Mouse (Mus musculus): ENCODE data around the gene Ubtf.
"Not testable (repeated sequence)": the region's sequence is repeated elsewhere in the genome, so short reads cannot be mapped to it uniquely, and the experiment has no call there.

Gene Ubtf

DNA sequence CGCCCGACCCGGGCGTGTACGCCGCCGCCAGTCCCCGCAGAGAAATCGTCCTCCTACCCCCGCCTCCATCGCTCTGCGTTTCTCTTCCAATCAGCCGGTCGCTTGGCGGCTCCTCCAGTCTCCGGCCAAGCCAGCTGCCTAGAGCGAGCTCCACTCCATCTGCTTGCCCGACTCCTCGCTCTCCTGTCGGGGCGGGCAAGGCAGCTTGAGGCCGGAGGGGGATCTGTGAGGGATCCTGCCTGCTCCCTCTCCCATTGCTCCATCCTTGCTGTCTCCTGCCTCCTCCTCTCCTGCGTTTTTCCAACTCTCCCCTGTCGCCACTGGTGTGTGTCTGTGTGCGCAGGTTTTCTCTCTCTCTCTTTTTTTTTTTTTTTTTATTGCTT lies at the start of gene Ubtf:
Ubtf (minus strand) TSS at position 333 of the 383 bp plus-strand sequence.
- DNase-seq: peak; percentile 96

GRCm38 (mm10) chr11:102369263-102369662 lies 49.7 kb upstream of the Ubtf start:
- DNase-seq: no peak

DNA sequence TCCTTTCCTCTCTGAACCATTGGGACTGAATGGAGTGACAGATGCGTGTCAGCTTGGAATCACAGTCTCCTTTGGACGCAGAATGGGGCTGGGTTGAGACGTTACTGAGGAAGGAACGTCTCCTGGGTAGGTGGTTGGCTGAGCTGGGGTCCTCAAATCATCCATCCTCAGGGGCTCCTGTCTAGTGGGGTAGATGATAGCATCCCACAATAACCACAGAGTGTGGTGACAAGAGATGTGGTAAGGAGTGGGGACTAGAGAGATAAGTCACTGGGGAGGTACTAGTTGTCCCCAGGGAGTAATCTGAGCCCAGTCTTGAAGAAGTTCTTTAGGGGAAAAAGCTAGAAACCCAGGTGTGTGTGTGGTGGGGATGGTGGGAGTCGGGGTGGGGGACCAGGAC lies 48.8 kb upstream of the Ubtf start:
- DNase-seq: no peak

GRCm38 (mm10) chr11:102367504-102368280 lies 48.1 kb upstream of the Ubtf start:
- no peak for DNase-seq

- DNase-seq: not testable (repeated sequence)
Measured at GRCm38 (mm10) chr11:102366103-102366502, 46.6 kb upstream of the Ubtf start, which contains the start of gene Slc4a1. Slc4a1 (minus strand) TSS chr11:102366203.

DNA sequence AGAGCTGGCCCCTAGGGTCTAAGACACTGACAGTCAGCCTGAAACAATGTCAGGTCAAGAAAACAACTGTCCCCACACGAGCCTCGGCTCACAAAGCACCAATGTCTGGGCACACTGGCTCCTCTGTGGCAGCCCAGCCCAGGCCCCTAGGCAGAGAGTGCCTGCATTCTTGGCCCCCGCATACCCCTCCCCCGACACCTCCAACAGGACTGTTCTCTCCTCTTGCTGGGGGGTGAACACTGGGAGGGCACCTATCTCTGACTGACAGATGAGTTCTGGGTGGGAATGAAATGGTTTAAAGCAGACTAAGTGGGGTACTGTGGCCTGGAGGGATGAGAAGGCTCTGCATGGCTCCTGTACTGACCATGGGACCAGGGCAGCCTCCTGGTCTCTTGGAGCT lies 46.2 kb upstream of the Ubtf start:
- DNase-seq: no peak

GRCm38 (mm10) chr11:102364570-102365371 lies 45.2 kb upstream of the Ubtf start:
- DNase-seq: no peak

DNA sequence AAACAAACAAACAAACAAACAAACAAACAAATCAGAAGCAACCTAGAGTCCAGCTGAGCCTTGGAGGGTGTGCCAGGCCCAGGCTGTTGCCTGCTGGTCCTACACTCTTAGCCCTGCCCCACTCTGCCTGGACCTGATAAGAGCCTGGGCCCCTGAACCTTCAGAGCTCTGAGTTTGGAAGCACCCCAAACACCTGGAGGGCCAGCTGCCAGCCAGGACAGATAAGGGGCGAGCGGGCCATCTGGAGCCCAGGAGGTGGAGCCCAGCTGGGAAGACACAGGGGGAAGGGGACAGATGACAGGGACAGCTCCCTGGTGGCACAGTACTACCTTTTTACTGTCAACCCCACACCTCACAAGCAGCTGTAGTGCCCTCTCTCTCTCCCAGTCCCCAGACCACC lies 44.1 kb upstream of the Ubtf start:
- no peak for DNase-seq

DNA sequence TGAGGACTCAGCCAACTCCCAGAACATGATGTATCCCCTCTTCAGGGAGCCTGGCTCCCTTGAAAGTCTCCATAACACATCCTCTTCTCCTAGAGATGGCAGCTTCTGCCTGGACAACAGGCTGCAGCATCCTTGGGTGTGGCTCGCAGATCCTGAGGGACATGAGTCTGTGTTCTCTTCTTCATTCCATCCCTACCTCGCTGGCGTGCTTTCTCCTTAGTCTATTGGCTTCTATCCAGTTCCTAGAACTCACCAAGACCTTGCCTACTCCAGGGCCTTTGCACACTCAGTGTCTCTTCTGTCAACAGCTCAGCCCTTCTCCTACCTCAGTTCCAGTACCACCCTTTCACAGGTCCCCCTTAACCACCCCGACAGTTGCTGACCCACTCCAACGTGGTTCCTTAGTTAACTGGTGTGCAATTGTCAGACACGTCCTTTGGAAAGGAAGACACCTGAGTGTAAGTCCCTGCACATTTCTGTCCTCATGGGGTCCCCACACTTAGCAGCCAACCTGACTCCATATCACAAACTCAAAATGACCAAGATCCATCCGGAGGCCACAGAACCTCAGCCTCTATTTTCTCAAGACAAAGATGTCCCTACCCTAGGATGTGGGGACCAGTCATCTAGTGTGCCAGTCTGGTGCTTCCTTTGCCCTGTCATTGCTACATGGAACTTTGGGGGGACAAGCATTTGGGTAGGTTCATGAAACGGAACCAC lies 42.4 kb upstream of the Ubtf start:
- DNase-seq: no peak

DNA sequence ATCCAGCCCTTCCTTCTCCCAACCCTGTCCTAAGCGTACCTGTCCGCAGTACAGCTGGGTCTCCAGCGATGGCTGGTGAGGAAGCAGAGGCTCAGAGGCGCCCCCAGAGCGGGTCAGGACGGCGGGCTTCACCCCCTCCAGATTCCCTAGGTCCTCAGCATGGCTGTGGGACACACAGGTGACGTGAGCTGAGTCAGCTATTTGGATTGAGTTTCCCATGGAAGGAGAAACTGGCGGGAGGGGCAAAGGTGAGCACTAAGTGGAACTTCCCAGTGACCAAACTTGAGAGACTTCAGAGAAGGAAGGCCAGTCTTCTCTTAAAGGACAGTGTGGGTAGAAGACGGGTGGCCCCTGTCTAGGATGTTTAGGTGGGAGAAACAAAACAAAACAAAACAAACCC lies 38.8 kb upstream of the Ubtf start:
- no peak for DNase-seq

GRCm38 (mm10) chr11:102356636-102357350 lies 37.3 kb upstream of the Ubtf start:
- no peak for DNase-seq

- no peak for DNase-seq
Measured at GRCm38 (mm10) chr11:102356190-102356589, 36.6 kb upstream of the Ubtf start.

- DNase-seq: no peak
Measured at GRCm38 (mm10) chr11:102355501-102355900, 36.0 kb upstream of the Ubtf start.

- DNase-seq: peak; percentile 77
Measured at GRCm38 (mm10) chr11:102353021-102353431, 33.5 kb upstream of the Ubtf start.

DNA sequence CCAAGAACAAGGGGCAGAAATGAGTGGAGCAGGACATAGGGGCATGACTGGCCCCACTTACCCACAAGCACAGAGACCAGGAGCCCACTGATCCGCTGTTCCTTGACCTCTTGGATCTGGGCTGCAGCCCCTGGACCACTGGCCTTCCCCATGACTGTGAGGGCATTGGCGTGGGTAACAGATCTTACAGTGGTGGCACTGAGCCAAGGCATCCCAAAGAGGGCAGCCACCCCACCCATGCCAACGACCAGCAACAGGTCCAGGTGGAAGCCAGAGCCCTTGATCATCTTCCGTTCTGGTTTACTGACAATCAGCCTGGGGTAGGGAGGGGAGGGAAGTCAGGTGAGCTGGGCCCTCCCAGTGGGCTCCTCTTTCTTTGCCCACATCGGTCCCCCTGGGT lies 32.8 kb upstream of the Ubtf start:
- DNase-seq: peak; percentile 59

GRCm38 (mm10) chr11:102350981-102351523 lies 31.5 kb upstream of the Ubtf start:
- peak; percentile 48 for DNase-seq

DNA sequence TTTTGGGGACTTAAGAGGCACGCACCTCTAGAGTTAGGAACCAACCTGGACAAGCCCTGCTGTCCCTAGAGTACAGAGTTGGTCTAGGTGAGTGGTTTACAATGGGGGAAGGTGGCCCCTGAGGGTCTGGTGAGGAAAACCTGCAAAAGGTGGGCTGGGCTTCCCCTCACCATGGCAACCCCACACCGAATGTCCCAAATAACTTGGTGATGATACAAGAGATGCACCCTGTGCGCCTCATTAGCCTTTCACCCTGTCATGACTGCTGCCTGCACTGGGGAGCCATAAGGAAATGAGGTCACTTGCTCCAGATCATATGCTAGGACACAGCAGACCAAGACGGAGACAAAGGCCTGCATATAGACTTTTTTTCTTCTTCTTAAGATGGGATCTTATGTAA lies 30.9 kb upstream of the Ubtf start:
- no peak for DNase-seq

DNA sequence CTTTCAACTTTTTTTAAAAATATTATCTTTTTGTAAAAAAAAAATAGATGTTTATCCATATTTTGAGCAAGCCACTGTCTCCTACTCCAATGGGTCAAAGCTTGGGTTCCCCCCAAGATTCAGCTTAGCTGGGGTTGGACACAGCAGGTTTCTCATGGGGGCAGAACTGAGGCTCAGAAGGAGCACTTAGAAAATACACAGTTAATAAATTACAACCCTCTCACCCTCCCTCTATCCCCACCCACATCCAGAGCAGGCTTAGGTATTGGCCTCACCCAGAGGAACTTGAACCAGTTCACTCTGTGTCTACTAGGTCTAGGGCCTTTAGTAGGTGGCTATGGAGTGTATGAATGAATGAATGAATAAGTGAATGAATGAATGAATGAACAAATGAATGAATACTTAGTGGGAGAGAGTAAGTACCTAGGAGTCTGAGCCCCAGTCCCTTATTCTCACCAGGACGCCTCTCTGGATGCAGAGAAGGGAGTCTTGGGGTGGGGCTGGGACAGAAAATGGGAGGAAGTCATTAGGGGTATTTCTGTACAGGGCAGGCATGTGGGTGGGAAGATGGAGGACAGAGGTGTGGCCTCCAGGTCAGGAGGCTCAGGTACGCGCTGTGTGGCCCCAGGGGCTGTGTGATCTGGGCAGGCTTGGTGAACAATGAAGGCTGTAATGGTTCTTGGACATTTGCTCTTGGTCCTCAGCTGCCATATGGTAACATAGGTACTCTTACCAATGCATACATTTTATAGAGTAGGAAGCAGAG lies 29.8 kb upstream of the Ubtf start:
- no peak for DNase-seq

DNA sequence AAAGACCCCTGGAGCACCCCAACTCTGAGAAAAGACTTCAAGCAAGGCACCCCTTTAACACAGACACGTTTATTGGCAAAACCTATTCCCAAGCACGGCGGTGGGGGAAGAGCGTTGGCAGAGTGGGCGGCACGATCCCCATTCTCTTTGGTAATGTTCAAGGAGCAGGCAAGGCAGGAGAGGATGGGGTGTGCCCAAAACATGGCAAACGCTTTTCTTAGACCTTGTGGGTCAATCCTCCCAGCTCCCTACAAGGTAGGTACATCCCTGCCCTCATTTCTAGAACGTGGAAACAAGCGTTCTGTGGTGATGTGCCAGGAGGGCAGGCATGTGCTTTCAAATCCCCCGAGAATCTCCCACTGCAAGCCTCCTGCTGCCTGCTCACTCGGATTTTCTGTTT lies 29.2 kb upstream of the Ubtf start:
- no peak for DNase-seq

- no peak for DNase-seq
Measured at GRCm38 (mm10) chr11:102348101-102348585, 28.6 kb upstream of the Ubtf start.

DNA sequence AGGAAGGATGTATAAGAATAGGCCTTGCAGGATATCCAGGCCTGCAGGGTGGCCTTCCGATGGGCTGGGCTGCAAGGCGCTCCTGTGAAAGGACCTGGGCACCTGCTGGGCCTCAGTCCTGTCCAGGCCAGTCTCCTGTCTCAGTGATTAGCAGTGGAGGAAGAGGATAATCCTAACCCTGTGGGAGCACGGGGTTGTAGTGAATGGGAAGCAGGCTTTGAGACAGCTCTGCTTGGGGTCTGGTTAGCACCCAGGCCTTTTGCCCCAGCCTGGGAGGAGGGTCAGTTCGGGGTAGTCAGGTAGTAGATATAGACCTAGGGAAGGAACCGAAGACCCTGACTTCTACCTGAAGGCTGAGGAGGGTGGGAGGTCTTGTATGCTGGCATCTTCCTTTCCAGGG lies 28.1 kb upstream of the Ubtf start:
- no peak for DNase-seq

DNA sequence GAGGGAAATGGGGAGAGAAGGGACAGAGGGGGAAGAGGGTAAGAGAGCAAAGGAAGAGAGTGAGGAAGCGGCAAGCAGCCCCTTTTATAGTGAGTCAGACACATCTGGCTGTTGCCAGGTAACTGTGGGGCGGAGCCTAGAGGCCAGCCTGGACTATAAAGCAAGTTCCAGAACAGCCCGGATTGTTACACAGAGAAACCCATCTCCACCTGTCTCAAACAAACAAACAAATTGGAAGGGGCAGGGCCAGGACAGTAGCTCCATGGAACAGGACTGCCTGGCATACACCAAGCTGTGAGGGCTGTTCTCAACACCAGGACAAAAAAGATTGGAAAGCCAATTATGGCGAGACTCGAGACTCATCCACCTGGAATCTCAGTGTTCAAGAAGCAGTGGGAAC lies 27.4 kb upstream of the Ubtf start:
- DNase-seq: no peak

Measured in cerebellum, adult 11-12 months (tissue).